Mouse (Mus musculus): ENCODE data around the gene Rnase2b. TPM values are rescaled to one million over a fixed set of nuclear protein-coding genes. Genes with fewer than 3 reads are reported as not detected.

Rnase2b gene
- total RNA-seq, 1 experiment, result not detected

DNA sequence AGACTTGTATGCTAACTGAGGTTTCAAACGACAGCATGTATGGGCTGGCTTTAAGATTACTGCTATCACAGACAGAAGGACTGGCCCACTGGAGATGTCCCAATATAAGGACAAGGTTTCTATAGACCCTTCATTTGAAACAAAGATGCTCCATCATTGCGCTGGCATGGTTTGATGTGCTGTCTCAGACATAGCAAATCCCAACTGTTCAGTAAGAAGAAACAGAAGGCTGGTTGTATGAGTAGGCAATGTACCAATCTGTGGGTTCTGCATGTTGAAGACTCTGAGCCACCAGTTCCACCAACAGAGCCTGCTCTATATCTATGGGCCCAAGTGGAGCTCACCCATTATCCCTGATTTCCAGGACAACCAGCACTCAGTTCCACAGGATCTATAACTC lies 41.1 kb downstream of the Rnase2b start, which contains the start of gene Ear14:
Gene Ear14, plus strand, starts transcription at position 277 of the 400 bp plus-strand sequence.
- TF ChIP-seq MAFK (IDR thresholded peaks at IDR 0.05; ENCODE audit: insufficient read depth, low read depth, low read length), result no peak
- no peak for TF ChIP-seq HCFC1 (IDR thresholded peaks at IDR 0.05; ENCODE audit: borderline replicate concordance, insufficient read depth, low read length)
- no peak for TF ChIP-seq ZNF384 (IDR thresholded peaks at IDR 0.05; ENCODE audit: low read depth, low read length)
- no peak for TF ChIP-seq ZC3H11A (IDR thresholded peaks at IDR 0.05; ENCODE audit: borderline replicate concordance, low read depth, low read length)
- no peak for TF ChIP-seq CHD2 (IDR thresholded peaks at IDR 0.05; ENCODE audit: low read depth, low read length)
- in situ Hi-C loops (cut with MboI; ENCODE audit: low sequenced_read_pairs in 2 of 2, unreplicated experiment in 2 of 2), result no loop called here
- no peak for DNase-seq (ENCODE audit: low read depth, low spot score)

More for the DNA sequence above, 41.1 kb downstream of the Rnase2b start, which contains the start of gene Ear14:
- Histone ChIP-seq H3K36me3 (ENCODE audit: control insufficient read depth, insufficient read depth, low read length, poor library complexity, severe bottlenecking) (no peaks in the 10 kb centered on the region), H3K27ac (ENCODE audit: insufficient read depth, low read depth, low read length, poor library complexity, severe bottlenecking) (no peak within 1 kb of the TSS), H3K4me3 (ENCODE audit: insufficient read depth in 1 of 2, low read depth in 1 of 2, low read length in 2 of 2, poor library complexity in 1 of 2, severe bottlenecking in 1 of 2) (no peak within 1 kb of the TSS), H3K4me1 (ENCODE audit: control insufficient read depth in 2 of 2, insufficient read depth in 2 of 2, low read length in 2 of 2, poor library complexity in 1 of 2) (no peaks in the 10 kb centered on the region), H3K9ac (ENCODE audit: insufficient read depth, low read depth, low read length, poor library complexity, severe bottlenecking) (no peak within 1 kb of the TSS), H3K9me3 (ENCODE audit: control insufficient read depth, insufficient read depth, low read depth, low read length) (no peaks in the 10 kb centered on the region)

Other genes with a start within 250 kb of the Rnase2b start
- gene Osgep, start 237.4 kb upstream of the Rnase2b start, total RNA-seq (2012; rRNA removed), result 19.1 and 34.9 TPM in 2 replicates
- 127 and 205 TPM in 2 replicates for gene Apex1, start 237.3 kb upstream of the Rnase2b start, total RNA-seq (2012; rRNA removed)
- 19.4 and 42.3 TPM in 2 replicates for gene Pip4p1, start 231.4 kb upstream of the Rnase2b start, total RNA-seq (2012; rRNA removed)
- 74.8 and 115 TPM in 2 replicates for gene Pnp, start 231.2 kb upstream of the Rnase2b start, total RNA-seq (2012; rRNA removed)
- gene Gm49342, start 217.7 kb upstream of the Rnase2b start, total RNA-seq (2012; rRNA removed), result 25.4 and 26.2 TPM in 2 replicates
- gene Pnp2, start 206.3 kb upstream of the Rnase2b start, total RNA-seq (2012; rRNA removed), result 1.1 and 2.2 TPM in 2 replicates
- not detected in 2 replicates for gene Rnase10, start 154.5 kb upstream of the Rnase2b start, total RNA-seq (2012; rRNA removed)
- not detected in 2 replicates for gene Rnase9, start 120.4 kb upstream of the Rnase2b start, total RNA-seq (2012; rRNA removed)
- not detected in 2 replicates for gene Rnase11, start 112.1 kb upstream of the Rnase2b start, total RNA-seq (2012; rRNA removed)
- 0.36 and 1.1 TPM in 2 replicates for gene Rnase12, start 104.6 kb upstream of the Rnase2b start, total RNA-seq (2012; rRNA removed)
- not detected in 2 replicates for gene Olfr750, start 87.8 kb upstream of the Rnase2b start, total RNA-seq (2012; rRNA removed)
- gene Rnase4, start 71.2 kb upstream of the Rnase2b start, total RNA-seq (2012; rRNA removed), result 2.5 and 10.3 TPM in 2 replicates
- 1.2 and 1.4 TPM in 2 replicates for gene Ang, start 71.1 kb upstream of the Rnase2b start, total RNA-seq (2012; rRNA removed)
- gene Eddm3b, start 47.8 kb upstream of the Rnase2b start, total RNA-seq (2012; rRNA removed), result not detected in 2 replicates
- not detected in 2 replicates for gene Rnase6, start 38.4 kb upstream of the Rnase2b start, total RNA-seq (2012; rRNA removed)
- not detected in 2 replicates for gene Rnase1, start 15.5 kb upstream of the Rnase2b start, total RNA-seq (2012; rRNA removed)
- gene Ang2, start 36.9 kb downstream of the Rnase2b start, total RNA-seq (2012; rRNA removed), result 1.2 TPM in 1 of 2 replicates, not detected in the other
- gene Ear14, start 41.1 kb downstream of the Rnase2b start, total RNA-seq (2012; rRNA removed), result not detected in 2 replicates
- not detected in 2 replicates for gene Rnase2a, start 93.9 kb downstream of the Rnase2b start, total RNA-seq (2012; rRNA removed)
- not detected in 2 replicates for gene Gm7247, start 199.5 kb downstream of the Rnase2b start, total RNA-seq (2012; rRNA removed)
- gene Vmn2r88, start 248.6 kb downstream of the Rnase2b start, total RNA-seq (2012; rRNA removed), result not detected in 2 replicates

Data from ES-E14 (cell line).